Mouse (Mus musculus): Measurements from ENCODE around the gene Cuzd1. TPM values are rescaled to one million over a fixed set of nuclear protein-coding genes. Genes with fewer than 3 reads are reported as not detected.

Gene Cuzd1
- polyA plus RNA-seq, 1 experiment from 2014 or later, result 0.06 TPM

DNA sequence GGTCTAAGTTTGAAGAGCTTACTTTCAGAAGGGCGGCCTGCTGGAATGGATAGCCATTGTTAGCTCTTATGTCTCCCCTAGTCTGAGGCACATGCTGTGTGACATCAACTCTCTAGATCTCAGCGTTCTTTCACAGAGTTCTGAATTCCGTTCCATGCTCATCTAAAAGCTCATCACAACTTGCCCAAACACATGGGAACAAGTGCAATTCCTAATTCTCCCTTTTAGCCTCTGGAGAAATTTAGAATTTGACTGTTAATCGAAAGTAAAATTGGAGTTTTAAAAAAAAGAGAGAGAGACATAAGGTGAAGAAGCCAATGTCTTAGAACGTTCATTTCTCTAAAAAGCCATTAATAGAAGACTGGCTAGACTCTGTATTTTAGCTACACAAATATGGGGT is 7.3 kb upstream of the Cuzd1 start, which contains the start of gene Fam24b:
Fam24b (minus strand) TSS at position 101 of the 400 bp plus-strand sequence.
- no peak within 1 kb of the TSS for H3K27ac ChIP-seq
- H3K27me3 ChIP-seq, result no peaks in the 10 kb centered on the region
- H3K9me3 ChIP-seq, result no peaks in the 10 kb centered on the region
- no peak within 1 kb of the TSS for H3K4me2 ChIP-seq
- no peaks in the 10 kb centered on the region for H3K4me1 ChIP-seq
- H3K4me3 ChIP-seq, result no peak within 1 kb of the TSS
- no peak for ATAC-seq (ENCODE audit: insufficient number of reproducible peaks, low FRiP score, low TSS enrichment, low read depth)
- H3K36me3 ChIP-seq, result no peaks in the 10 kb centered on the region
- 91% methylated on average over 5 of the region's 5 CpGs for WGBS
- H3K9ac ChIP-seq, result no peak within 1 kb of the TSS

DNA sequence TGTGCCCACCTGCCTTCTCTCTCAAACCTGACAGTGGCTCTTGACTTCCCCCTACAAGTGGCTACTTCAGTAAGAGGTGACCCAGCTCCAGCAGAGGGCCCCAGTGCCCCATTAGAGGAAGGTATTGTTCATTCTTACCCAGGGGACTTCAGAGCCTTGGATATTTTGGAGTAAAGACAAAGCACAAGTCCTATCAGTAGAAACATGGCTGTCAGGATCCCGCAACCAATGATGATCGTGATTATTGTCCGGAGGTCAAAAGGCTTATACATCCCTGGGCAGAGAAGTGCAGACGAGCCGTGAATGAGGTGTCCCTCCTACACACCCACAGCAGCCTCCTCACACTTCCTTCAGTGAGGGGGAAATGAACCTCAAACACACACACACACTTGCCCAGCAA is 5.0 kb upstream of the Cuzd1 start:
- no peak for ATAC-seq (ENCODE audit: insufficient number of reproducible peaks, low FRiP score, low TSS enrichment, low read depth)
- Histone ChIP-seq H3K9ac (no peak overlapping the region), H3K4me2 (no peak overlapping the region), H3K4me1 (no peaks in the 10 kb centered on the region), H3K27me3 (no peaks in the 10 kb centered on the region), H3K36me3 (no peaks in the 10 kb centered on the region), H3K27ac (no peak overlapping the region), H3K4me3 (no peak overlapping the region), H3K9me3 (no peaks in the 10 kb centered on the region)
- WGBS, result 91% methylated on average over 5 of the region's 5 CpGs

DNA sequence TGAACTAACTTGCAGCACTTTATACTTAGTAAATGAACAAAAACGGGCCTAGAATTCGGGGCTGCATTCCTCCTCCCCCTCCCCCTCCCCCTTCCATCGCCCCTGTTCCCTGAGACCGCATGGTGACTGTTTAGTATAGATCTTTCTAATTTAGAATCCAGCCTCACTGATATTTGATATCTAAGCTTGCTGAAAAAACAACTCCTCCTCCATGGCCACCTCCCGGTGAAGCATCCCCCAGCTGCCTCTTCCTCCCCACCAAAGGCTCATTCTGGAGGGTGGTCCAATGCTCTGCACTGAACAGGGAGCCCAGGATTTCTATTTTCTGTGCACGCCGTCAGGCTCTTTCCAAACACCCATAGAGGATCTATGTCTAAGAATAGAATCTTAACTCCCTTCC is 3.8 kb downstream of the Cuzd1 start:
- H3K9ac ChIP-seq, result no peak overlapping the region
- no peaks in the 10 kb centered on the region for H3K36me3 ChIP-seq
- WGBS, result 58% methylated on average over 6 of the region's 7 CpGs
- H3K4me3 ChIP-seq, result no peak overlapping the region
- H3K9me3 ChIP-seq, result no peaks in the 10 kb centered on the region
- H3K27ac ChIP-seq, result no peak overlapping the region
- no peak overlapping the region for H3K4me2 ChIP-seq
- no peaks in the 10 kb centered on the region for H3K27me3 ChIP-seq
- ATAC-seq (ENCODE audit: insufficient number of reproducible peaks, low FRiP score, low TSS enrichment, low read depth), result no peak
- no peaks in the 10 kb centered on the region for H3K4me1 ChIP-seq

DNA sequence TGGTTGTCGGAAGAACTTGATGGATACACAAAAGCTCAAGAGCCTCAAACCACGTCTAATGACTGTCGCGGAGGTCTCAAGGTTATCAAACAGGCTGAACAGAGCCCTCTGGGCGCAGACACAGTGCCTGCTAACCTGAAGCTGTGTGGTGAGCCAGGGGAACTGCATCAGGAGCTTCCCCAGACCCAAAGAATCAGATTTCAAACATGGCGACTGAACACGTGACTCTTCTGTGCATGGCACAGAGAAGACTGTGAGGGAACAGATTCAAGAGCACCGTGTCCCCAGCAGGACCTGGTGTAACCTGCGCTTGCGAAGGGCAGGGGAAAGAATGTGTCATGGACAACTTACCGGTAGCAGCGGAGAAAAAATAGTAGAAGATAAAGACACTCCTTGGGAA is 4.5 kb downstream of the Cuzd1 start:
- Histone ChIP-seq H3K4me3 (no peak overlapping the region), H3K9ac (no peak overlapping the region), H3K36me3 (no peaks in the 10 kb centered on the region), H3K4me1 (no peaks in the 10 kb centered on the region), H3K4me2 (no peak overlapping the region), H3K9me3 (no peaks in the 10 kb centered on the region), H3K27me3 (no peaks in the 10 kb centered on the region), H3K27ac (no peak overlapping the region)
- WGBS, result 65% methylated on average over 12 of the region's 12 CpGs
- no peak for ATAC-seq (ENCODE audit: insufficient number of reproducible peaks, low FRiP score, low TSS enrichment, low read depth)

DNA sequence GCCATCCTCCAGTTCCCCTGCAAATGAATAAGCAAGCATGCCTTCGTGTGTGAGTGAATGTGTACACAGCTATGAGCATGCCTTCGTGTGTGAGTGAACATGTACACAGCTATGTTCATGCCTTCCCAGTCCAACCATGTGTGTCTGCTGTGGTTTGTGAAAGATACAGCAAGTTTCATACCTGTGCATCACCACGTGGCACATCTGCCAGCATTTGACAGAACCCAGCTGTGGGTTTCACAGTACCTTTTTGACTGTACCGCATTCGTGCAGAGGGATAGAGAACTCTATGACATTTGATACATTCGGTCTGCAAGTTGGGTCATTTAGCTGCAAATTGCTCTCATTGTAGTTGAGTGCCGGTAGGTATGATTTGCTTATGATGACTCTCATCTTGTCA is 7.6 kb downstream of the Cuzd1 start:
- Histone ChIP-seq H3K4me2 (no peak overlapping the region), H3K27ac (no peak overlapping the region), H3K4me1 (no peaks in the 10 kb centered on the region), H3K36me3 (no peaks in the 10 kb centered on the region), H3K4me3 (no peak overlapping the region), H3K27me3 (no peaks in the 10 kb centered on the region), H3K9me3 (no peaks in the 10 kb centered on the region), H3K9ac (no peak overlapping the region)
- no peak for ATAC-seq (ENCODE audit: insufficient number of reproducible peaks, low FRiP score, low TSS enrichment, low read depth)
- 74% methylated on average over 7 of the region's 7 CpGs for WGBS

DNA sequence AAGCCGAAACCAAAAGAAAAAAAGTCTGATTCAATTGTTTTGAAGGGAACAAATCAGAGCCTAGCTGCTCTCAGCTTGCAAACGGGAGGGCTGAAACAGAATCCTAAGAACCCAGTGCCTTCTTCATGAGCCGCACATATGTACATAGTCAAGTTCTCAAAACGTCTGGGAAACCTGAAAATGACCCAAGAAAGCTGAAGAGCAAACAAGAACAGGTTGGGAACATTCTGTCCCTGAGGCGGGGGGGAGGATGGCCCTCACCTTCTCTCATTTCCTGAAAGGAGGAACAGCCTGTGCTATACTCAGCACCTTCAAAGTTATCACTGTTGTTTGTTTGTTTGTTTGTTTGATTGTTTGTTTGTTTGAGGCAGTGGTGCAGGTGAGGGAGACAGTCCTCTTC is 15.4 kb downstream of the Cuzd1 start:
- Histone ChIP-seq H3K9me3 (no peaks in the 10 kb centered on the region), H3K9ac (no peak overlapping the region), H3K4me2 (no peak overlapping the region), H3K36me3 (no peaks in the 10 kb centered on the region), H3K4me1 (no peaks in the 10 kb centered on the region), H3K27ac (no peak overlapping the region), H3K4me3 (no peak overlapping the region), H3K27me3 (no peaks in the 10 kb centered on the region)
- WGBS, result 81% methylated on average over 5 of the region's 5 CpGs
- no peak for ATAC-seq (ENCODE audit: insufficient number of reproducible peaks, low FRiP score, low TSS enrichment, low read depth)

DNA sequence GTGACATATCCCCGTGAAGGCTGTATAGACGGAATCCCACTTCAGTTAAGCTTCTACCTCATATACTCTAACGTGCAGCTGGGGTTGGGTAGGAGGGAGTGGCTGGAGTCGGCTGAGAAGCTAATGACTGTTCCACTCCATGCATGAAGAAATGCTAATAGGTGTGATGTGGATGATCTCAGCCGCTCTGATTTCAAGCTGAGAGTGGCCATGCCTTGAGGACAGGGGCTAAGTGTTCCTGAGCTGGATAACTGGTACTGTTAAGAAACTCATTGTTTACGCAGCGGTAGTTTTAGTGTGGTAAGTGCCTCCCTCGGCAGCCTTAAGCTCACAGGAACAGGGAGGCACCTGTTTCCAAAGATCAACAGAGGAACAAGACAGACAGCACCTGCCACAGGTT is 18.8 kb downstream of the Cuzd1 start:
- Histone ChIP-seq H3K9me3 (no peaks in the 10 kb centered on the region), H3K4me1 (no peaks in the 10 kb centered on the region), H3K27me3 (no peaks in the 10 kb centered on the region), H3K36me3 (no peaks in the 10 kb centered on the region), H3K4me2 (no peak overlapping the region), H3K27ac (no peak overlapping the region), H3K9ac (no peak overlapping the region), H3K4me3 (no peak overlapping the region)
- 63% methylated on average over 8 of the region's 8 CpGs for WGBS
- ATAC-seq (ENCODE audit: insufficient number of reproducible peaks, low FRiP score, low TSS enrichment, low read depth), result no peak

DNA sequence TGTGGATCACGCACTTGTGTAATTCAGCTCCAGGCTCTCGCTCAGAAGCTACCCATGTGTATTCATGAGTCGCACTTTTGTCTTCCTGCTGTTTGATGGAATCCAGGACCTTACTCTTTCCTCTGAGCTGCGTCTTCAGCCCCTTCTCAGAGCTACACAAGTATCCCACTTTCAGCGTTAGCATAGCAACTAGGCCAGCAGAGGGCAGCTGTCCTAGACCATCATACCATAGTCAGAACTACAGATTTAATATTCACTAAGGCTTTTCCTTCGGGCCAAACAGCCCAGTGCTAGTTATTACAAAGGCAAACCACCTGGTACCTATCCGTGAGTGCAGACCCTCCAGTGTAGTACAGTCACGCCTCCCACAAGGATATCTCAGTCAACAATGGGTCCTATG is 24.9 kb downstream of the Cuzd1 start:
- Histone ChIP-seq H3K9ac (no peak overlapping the region), H3K27me3 (no peaks in the 10 kb centered on the region), H3K4me2 (no peak overlapping the region), H3K4me3 (no peak overlapping the region), H3K36me3 (no peaks in the 10 kb centered on the region), H3K27ac (no peak overlapping the region), H3K4me1 (no peaks in the 10 kb centered on the region), H3K9me3 (no peaks in the 10 kb centered on the region)
- WGBS, result 67% methylated on average over 8 of the region's 8 CpGs
- ATAC-seq (ENCODE audit: insufficient number of reproducible peaks, low FRiP score, low TSS enrichment, low read depth), result no peak

DNA sequence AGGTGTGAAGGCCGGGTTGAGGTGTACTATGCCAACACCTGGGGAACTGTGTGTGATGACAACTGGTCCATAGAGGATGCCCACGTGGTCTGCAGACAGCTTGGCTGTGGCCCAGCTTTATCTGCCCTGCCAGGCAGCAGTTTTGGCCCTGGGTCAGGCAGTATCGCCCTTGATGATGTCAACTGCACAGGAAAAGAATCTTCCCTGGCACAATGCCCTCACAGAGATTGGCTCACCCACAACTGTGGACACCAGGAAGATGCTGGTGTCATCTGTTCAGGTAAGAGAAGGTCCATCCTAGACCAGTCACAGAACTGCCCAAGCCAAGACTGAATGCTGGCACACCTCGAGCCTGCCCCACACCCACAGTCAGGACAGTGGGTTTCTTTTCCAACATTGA is 56.2 kb downstream of the Cuzd1 start:
- no peak overlapping the region for H3K4me3 ChIP-seq
- no peak overlapping the region for H3K9ac ChIP-seq
- no peaks in the 10 kb centered on the region for H3K4me1 ChIP-seq
- WGBS, result 75% methylated on average over 4 of the region's 4 CpGs
- no peak overlapping the region for H3K4me2 ChIP-seq
- no peak overlapping the region for H3K27ac ChIP-seq
- no peak for ATAC-seq (ENCODE audit: insufficient number of reproducible peaks, low FRiP score, low TSS enrichment, low read depth)
- no peaks in the 10 kb centered on the region for H3K9me3 ChIP-seq
- H3K27me3 ChIP-seq, result no peaks in the 10 kb centered on the region
- H3K36me3 ChIP-seq, result no peaks in the 10 kb centered on the region

DNA sequence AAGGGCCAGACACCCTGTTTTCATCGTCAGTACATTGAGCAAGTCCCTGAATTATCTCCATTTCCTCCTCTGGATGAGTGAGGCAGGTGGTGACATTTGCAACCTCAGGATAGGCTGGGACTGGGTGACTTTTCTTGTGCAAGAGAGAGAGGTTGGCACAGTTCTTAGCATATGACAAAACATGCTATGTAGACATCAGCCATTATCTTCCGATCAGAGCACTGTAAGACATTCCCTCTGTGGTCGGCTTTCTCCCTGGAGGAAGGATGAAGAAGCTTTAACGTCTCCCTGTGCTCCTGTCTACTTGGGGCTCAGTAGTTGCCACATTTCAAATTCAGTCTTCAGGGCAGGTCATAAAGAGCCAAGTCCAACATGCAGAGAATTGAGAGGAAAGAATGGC is 57.8 kb downstream of the Cuzd1 start:
- H3K4me2 ChIP-seq, result no peak overlapping the region
- no peak for ATAC-seq (ENCODE audit: insufficient number of reproducible peaks, low FRiP score, low TSS enrichment, low read depth)
- H3K4me3 ChIP-seq, result no peak overlapping the region
- H3K4me1 ChIP-seq, result no peaks in the 10 kb centered on the region
- H3K27ac ChIP-seq, result no peak overlapping the region
- H3K9ac ChIP-seq, result no peak overlapping the region
- no peaks in the 10 kb centered on the region for H3K9me3 ChIP-seq
- no peaks in the 10 kb centered on the region for H3K27me3 ChIP-seq
- no peaks in the 10 kb centered on the region for H3K36me3 ChIP-seq
- WGBS, result 85% methylated on average over 4 of the region's 4 CpGs

DNA sequence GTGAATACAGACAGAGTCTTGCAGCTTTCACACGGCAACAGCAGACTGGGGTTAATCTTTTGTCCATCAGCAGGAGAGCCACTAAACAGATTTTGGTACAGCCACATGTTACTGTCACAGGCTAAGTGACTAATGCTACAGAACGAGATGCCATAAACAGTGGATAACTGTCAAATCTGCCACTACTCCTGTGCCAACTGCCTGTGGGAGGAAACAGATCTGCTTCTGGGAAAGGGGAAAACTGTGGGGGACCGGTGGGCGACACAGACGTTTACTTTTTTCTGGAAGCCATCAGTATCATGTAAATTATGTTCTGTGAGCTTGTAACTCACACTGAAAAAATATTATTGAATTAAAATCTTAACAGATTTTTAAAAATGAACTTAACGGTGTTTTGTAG is 61.1 kb downstream of the Cuzd1 start:
- Histone ChIP-seq H3K4me3 (no peak overlapping the region), H3K36me3 (no peaks in the 10 kb centered on the region), H3K27me3 (no peaks in the 10 kb centered on the region), H3K27ac (no peak overlapping the region), H3K9me3 (no peaks in the 10 kb centered on the region), H3K9ac (no peak overlapping the region), H3K4me2 (no peak overlapping the region), H3K4me1 (no peaks in the 10 kb centered on the region)
- no peak for ATAC-seq (ENCODE audit: insufficient number of reproducible peaks, low FRiP score, low TSS enrichment, low read depth)
- 48% methylated on average over 6 of the region's 6 CpGs for WGBS

Data from limb, embryonic 15.5 days (tissue).